Mouse (Mus musculus) activated CD4-positive, CD25-positive, alpha-beta regulatory T cell (primary cell): Measurements from ENCODE around the gene Fez2. TPM values are rescaled to one million over a fixed set of nuclear protein-coding genes. Genes with fewer than 3 reads are reported as not detected.

Source experiments
- polyA plus RNA-seq, 2 experiments: library from polyadenylated mRNA; unstranded; fragments of 100-300 nt; shearing (Covaris generic); gene quantifications; one replicate each; pipeline ENCODE4 v1.2.1; 2017

The Fez2 gene
- polyA plus RNA-seq: 10 to 100 TPM; 26.5 to 31.4 TPM

DNA sequence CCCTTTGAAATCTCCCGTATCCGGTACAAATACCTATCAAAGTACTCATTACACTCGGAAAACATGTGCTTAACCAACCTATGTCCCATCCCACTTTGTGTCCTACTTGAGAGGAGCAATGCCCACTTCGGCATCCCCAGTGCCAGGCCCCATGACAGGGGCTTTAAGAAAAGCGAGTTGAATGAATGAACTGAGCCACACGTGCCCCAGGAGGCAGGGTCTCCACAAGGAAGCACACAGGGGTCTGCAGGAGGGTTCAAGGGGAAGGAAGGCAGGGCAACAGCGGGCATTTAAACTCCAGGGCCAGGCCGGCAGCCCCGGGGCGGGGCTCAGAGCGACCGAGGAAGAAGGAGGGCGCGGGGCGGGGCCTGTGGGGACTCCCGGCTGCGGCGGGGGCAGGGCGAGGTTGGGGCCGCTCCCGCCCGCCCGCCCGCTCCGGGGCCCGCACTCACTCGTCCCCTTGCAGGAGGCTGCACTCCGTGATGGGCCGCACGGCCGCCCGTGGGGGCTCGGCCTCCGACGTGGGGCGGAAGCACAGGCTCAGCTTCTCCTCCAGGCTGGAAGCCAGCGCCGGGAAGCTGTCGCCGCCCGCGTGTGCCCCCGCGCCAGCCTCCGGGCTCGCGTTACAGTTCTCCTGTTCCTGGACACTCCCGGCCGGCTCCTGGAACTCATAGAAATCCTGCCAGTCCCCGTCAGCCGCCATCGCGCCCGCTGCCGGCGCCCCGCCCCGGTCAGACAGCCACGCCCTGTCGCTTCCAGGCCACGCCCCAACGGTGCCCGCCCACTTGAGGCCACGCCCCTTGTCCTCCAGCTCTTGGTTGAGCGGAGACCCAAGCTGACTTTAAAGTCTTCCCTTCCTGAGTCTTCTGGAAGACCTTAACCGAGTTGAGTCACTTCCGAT, at the start of gene Fez2:
TSS of gene Fez2 (minus strand) at position 772 of the 901 bp plus-strand sequence.

Other genes starting within 250 kb of the Fez2 start
- gene Crim1, start 217.9 kb downstream of the Fez2 start, polyA plus RNA-seq: 10 to 100 TPM; 19.0 to 36.4 TPM
- gene Vit, start 89.9 kb upstream of the Fez2 start, polyA plus RNA-seq: not detected